Mouse (Mus musculus): Measurements from ENCODE around the gene Rasgrf1. TPM values are rescaled to one million over a fixed set of nuclear protein-coding genes. Genes with fewer than 3 reads are reported as not detected.

Gene Rasgrf1
- polyA plus RNA-seq, 1 experiment from 2014 or later = 0.74 TPM

GRCm38 (mm10) chr9:89910011-89910400 lies 298 bp downstream of the Rasgrf1 start:
- 2% methylated on average over 26 of the region's 26 CpGs for WGBS
- no peak for ATAC-seq (ENCODE audit: insufficient read depth, low FRiP score, low read depth)
- Histone ChIP-seq H3K4me2 (peak overlapping the region; percentile 97), H3K9me3 (no peaks in the 10 kb centered on the region), H3K4me3 (replicated peaks) (peak overlapping the region; percentile 51), H3K4me1 (peaks cover 21% of the 10 kb centered on the region), H3K27ac (no peak overlapping the region), H3K36me3 (no peaks in the 10 kb centered on the region), H3K9ac (no peak overlapping the region), H3K27me3 (replicated peaks) (peaks cover 76% of the 10 kb centered on the region)

GRCm38 (mm10) chr9:89910741-89911444 lies 1.2 kb downstream of the Rasgrf1 start:
- Histone ChIP-seq H3K4me1 (peaks cover 21% of the 10 kb centered on the region), H3K4me3 (replicated peaks) (peak overlapping the region; percentile 51), H3K36me3 (no peaks in the 10 kb centered on the region), H3K4me2 (peak overlapping the region; percentile 97), H3K9me3 (no peaks in the 10 kb centered on the region), H3K27me3 (replicated peaks) (peaks cover 73% of the 10 kb centered on the region), H3K27ac (no peak overlapping the region), H3K9ac (no peak overlapping the region; the same call in 1 of the 2 replicates)
- ATAC-seq (ENCODE audit: insufficient read depth, low FRiP score, low read depth) = no peak
- WGBS = 1% methylated on average over 34 of the region's 34 CpGs

- peaks cover 64% of the 10 kb centered on the region for H3K27me3 ChIP-seq (replicated peaks)
- H3K36me3 ChIP-seq = no peaks in the 10 kb centered on the region
- ATAC-seq (ENCODE audit: insufficient read depth, low FRiP score, low read depth) = no peak
- no peaks in the 10 kb centered on the region for H3K9me3 ChIP-seq
- H3K4me3 ChIP-seq (replicated peaks) = no peak overlapping the region
- peaks cover 21% of the 10 kb centered on the region for H3K4me1 ChIP-seq
- WGBS = 62% methylated on average over 5 of the region's 5 CpGs
- no peak overlapping the region for H3K27ac ChIP-seq
- H3K4me2 ChIP-seq = no peak overlapping the region
- H3K9ac ChIP-seq = no peak overlapping the region
Observed at GRCm38 (mm10) chr9:89911891-89912549, 2.3 kb downstream of the Rasgrf1 start.

- peaks cover 21% of the 10 kb centered on the region for H3K4me1 ChIP-seq
- no peak overlapping the region for H3K9ac ChIP-seq
- peaks cover 53% of the 10 kb centered on the region for H3K27me3 ChIP-seq (replicated peaks)
- WGBS = 39% methylated on average over 4 of the region's 4 CpGs
- H3K27ac ChIP-seq = no peak overlapping the region
- H3K9me3 ChIP-seq = no peaks in the 10 kb centered on the region
- no peak overlapping the region for H3K4me3 ChIP-seq (replicated peaks)
- no peaks in the 10 kb centered on the region for H3K36me3 ChIP-seq
- ATAC-seq (ENCODE audit: insufficient read depth, low FRiP score, low read depth) = peak; percentile 70
- no peak overlapping the region for H3K4me2 ChIP-seq
Observed at GRCm38 (mm10) chr9:89913135-89913534, 3.4 kb downstream of the Rasgrf1 start.

GRCm38 (mm10) chr9:89916471-89916870 lies 6.8 kb downstream of the Rasgrf1 start:
- H3K4me2 ChIP-seq = no peak overlapping the region
- H3K27ac ChIP-seq = no peak overlapping the region
- no peak for ATAC-seq (ENCODE audit: insufficient read depth, low FRiP score, low read depth)
- H3K27me3 ChIP-seq (replicated peaks) = peaks cover 19% of the 10 kb centered on the region
- H3K36me3 ChIP-seq = no peaks in the 10 kb centered on the region
- no peaks in the 10 kb centered on the region for H3K4me1 ChIP-seq
- no peaks in the 10 kb centered on the region for H3K9me3 ChIP-seq
- WGBS = 88% methylated on average over 7 of the region's 7 CpGs
- H3K9ac ChIP-seq = no peak overlapping the region
- H3K4me3 ChIP-seq (replicated peaks) = no peak overlapping the region

GRCm38 (mm10) chr9:89917431-89917830 lies 7.7 kb downstream of the Rasgrf1 start:
- no peaks in the 10 kb centered on the region for H3K9me3 ChIP-seq
- H3K4me3 ChIP-seq (replicated peaks) = no peak overlapping the region

GRCm38 (mm10) chr9:89918832-89919231 lies 9.1 kb downstream of the Rasgrf1 start:
- no peaks in the 10 kb centered on the region for H3K9me3 ChIP-seq
- H3K4me2 ChIP-seq = no peak overlapping the region
- H3K27me3 ChIP-seq (replicated peaks) = peaks cover 3% of the 10 kb centered on the region; the same call in 1 of the 2 replicates
- no peak overlapping the region for H3K9ac ChIP-seq
- ATAC-seq (ENCODE audit: insufficient read depth, low FRiP score, low read depth) = no peak
- 86% methylated on average over 5 of the region's 5 CpGs for WGBS
- no peaks in the 10 kb centered on the region for H3K36me3 ChIP-seq
- no peak overlapping the region for H3K4me3 ChIP-seq (replicated peaks)
- no peaks in the 10 kb centered on the region for H3K4me1 ChIP-seq
- H3K27ac ChIP-seq = no peak overlapping the region

More at GRCm38 (mm10) chr9:89917431-89917830, 7.7 kb downstream of the Rasgrf1 start:
- H3K27ac ChIP-seq = no peak overlapping the region
- no peak for ATAC-seq (ENCODE audit: insufficient read depth, low FRiP score, low read depth)
- H3K4me2 ChIP-seq = no peak overlapping the region
- WGBS = 83% methylated on average over 1 of the region's 1 CpGs
- no peaks in the 10 kb centered on the region for H3K36me3 ChIP-seq
- H3K9ac ChIP-seq = no peak overlapping the region
- H3K27me3 ChIP-seq (replicated peaks) = peaks cover 10% of the 10 kb centered on the region
- H3K4me1 ChIP-seq = no peaks in the 10 kb centered on the region

GRCm38 (mm10) chr9:89921121-89921520 lies 11.4 kb downstream of the Rasgrf1 start:
- 67% methylated on average over 9 of the region's 9 CpGs for WGBS

GRCm38 (mm10) chr9:89922666-89923065 lies 13.0 kb downstream of the Rasgrf1 start:
- H3K4me2 ChIP-seq = no peak overlapping the region
- H3K9ac ChIP-seq = no peak overlapping the region
- no peak for ATAC-seq (ENCODE audit: insufficient read depth, low FRiP score, low read depth)
- WGBS = 81% methylated on average over 1 of the region's 1 CpGs
- no peak overlapping the region for H3K4me3 ChIP-seq (replicated peaks)
- no peaks in the 10 kb centered on the region for H3K36me3 ChIP-seq
- no peaks in the 10 kb centered on the region for H3K9me3 ChIP-seq
- H3K27ac ChIP-seq = no peak overlapping the region
- no peaks in the 10 kb centered on the region for H3K27me3 ChIP-seq (replicated peaks)
- no peaks in the 10 kb centered on the region for H3K4me1 ChIP-seq

More at GRCm38 (mm10) chr9:89921121-89921520, 11.4 kb downstream of the Rasgrf1 start:
- H3K4me1 ChIP-seq = no peaks in the 10 kb centered on the region
- H3K36me3 ChIP-seq = no peaks in the 10 kb centered on the region
- H3K27me3 ChIP-seq (replicated peaks) = no peaks in the 10 kb centered on the region
- no peak overlapping the region for H3K4me3 ChIP-seq (replicated peaks)
- no peak for ATAC-seq (ENCODE audit: insufficient read depth, low FRiP score, low read depth)
- no peak overlapping the region for H3K9ac ChIP-seq
- H3K27ac ChIP-seq = no peak overlapping the region
- H3K4me2 ChIP-seq = no peak overlapping the region
- no peaks in the 10 kb centered on the region for H3K9me3 ChIP-seq

- H3K9ac ChIP-seq = no peak overlapping the region
- 90% methylated on average over 1 of the region's 1 CpGs for WGBS
- H3K27ac ChIP-seq = no peak overlapping the region
- no peak overlapping the region for H3K4me3 ChIP-seq (replicated peaks)
- H3K36me3 ChIP-seq = no peaks in the 10 kb centered on the region
- ATAC-seq (ENCODE audit: insufficient read depth, low FRiP score, low read depth) = no peak
- no peaks in the 10 kb centered on the region for H3K9me3 ChIP-seq
- H3K27me3 ChIP-seq (replicated peaks) = no peaks in the 10 kb centered on the region
- no peak overlapping the region for H3K4me2 ChIP-seq
- H3K4me1 ChIP-seq = no peaks in the 10 kb centered on the region
Observed at GRCm38 (mm10) chr9:89924836-89925235, 15.1 kb downstream of the Rasgrf1 start.

GRCm38 (mm10) chr9:89928497-89928896 lies 18.8 kb downstream of the Rasgrf1 start:
- H3K4me3 ChIP-seq (replicated peaks) = no peak overlapping the region
- H3K36me3 ChIP-seq = no peaks in the 10 kb centered on the region
- H3K27ac ChIP-seq = no peak overlapping the region
- no peaks in the 10 kb centered on the region for H3K4me1 ChIP-seq
- no peak overlapping the region for H3K9ac ChIP-seq
- H3K27me3 ChIP-seq (replicated peaks) = no peaks in the 10 kb centered on the region
- ATAC-seq (ENCODE audit: insufficient read depth, low FRiP score, low read depth) = no peak
- H3K9me3 ChIP-seq = no peaks in the 10 kb centered on the region
- no peak overlapping the region for H3K4me2 ChIP-seq

GRCm38 (mm10) chr9:89940428-89940827 lies 30.7 kb downstream of the Rasgrf1 start:
- no peak for ATAC-seq (ENCODE audit: insufficient read depth, low FRiP score, low read depth)
- H3K27ac ChIP-seq = no peak overlapping the region
- H3K36me3 ChIP-seq = no peaks in the 10 kb centered on the region
- no peaks in the 10 kb centered on the region for H3K27me3 ChIP-seq (replicated peaks)
- no peak overlapping the region for H3K9ac ChIP-seq
- no peaks in the 10 kb centered on the region for H3K4me1 ChIP-seq
- WGBS = 75% methylated on average over 1 of the region's 1 CpGs
- H3K4me3 ChIP-seq (replicated peaks) = no peak overlapping the region
- no peaks in the 10 kb centered on the region for H3K9me3 ChIP-seq
- no peak overlapping the region for H3K4me2 ChIP-seq

Data from stomach, embryonic 15.5 days (tissue).